Mouse (Mus musculus): ENCODE measurements around the gene Irx6.

DNA sequence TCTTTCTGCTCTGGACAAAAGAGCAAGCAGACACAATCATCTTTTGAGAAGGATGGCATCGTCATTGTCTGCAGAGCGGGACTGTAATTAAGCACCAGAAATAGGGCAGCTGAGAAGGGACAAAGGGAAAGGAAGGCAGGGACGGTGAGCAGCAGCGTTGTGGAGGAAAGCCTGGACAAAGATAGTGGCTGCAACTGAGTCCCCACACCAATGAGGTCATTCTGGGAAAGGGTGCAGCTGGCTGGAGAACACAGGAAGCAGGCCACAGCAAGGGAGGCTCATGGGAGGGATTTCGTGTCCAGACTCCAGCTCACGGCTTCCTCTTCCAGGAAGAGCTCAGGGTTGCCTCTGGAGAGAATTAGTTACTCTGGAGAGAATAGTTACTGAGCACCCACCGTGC lies 49.9 kb downstream of the Irx6 start:
- TF ChIP-seq CTCF (IDR thresholded peaks at IDR 0.05) (no peak), EP300 (IDR thresholded peaks at IDR 0.05) (no peak)

All from lung, postnatal 0 days (tissue).